Mouse (Mus musculus): ENCODE measurements around the gene Adamts1.

The Adamts1 gene

GRCm38 (mm10) chr16:85802954-85803353 is at the start of gene Adamts1:
Gene Adamts1 (minus strand): TSS chr16:85803113.
- in situ Hi-C loops (cut with MboI, MseI), result loop anchor here (5.0 kb wide), 1 partner anchor 624 kb away; no protein-coding TSS in a partner anchor

DNA sequence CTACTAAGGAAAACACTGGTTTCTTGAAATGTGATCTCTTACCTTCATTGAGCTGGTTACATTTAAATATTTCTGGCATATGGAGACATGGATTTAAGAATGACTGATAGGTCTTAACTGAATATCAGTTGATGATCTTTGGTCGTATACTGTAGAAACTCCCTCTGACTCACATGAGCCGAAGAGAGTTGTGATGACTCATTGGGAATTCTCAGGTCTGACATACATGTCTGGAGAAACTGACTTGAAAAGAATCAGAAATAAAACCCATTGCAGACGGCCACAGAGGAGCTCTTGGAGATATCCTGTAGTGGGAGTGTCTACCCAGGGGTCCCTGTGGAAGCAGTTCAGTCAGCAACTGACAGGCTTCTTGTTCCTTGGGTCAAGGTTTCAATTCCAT is 24.2 kb upstream of the Adamts1 start:
- in situ Hi-C loops (cut with MboI, MseI), result no loop called here

- in situ Hi-C loops (cut with MboI, MseI), result no loop called here
Measured at GRCm38 (mm10) chr16:85822330-85822916, 19.5 kb upstream of the Adamts1 start.

DNA sequence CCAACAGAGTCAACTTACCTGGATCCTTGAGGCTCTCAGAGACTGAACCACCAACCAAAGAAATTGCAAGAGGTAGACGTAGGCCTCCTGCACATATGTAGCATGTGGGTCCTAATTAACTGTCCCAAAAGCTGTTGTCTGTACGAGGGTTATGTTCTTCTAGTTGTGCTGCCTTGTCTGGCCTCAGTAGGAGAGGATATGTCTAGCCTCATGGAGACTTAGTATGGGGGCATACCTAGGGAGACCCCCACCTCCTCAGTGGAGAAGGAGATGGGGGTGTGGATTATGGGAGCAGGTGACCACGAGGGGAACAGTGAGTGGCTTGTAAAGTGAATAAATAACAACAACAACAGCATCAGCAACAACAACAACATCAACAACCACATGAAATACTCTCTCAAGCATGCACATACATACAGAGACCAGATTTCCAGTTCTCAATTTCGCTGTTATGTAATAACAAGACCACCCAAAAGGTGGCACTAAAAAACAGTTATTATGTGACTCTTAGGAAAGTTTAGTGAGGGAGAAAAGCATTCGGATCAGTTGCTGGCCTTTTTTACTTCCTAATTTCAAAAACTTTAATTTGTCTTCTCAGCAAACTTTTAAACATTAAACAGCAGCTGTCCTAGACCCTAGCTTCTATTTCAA is 17.0 kb upstream of the Adamts1 start:
- in situ Hi-C loops (cut with MboI, MseI), result no loop called here

DNA sequence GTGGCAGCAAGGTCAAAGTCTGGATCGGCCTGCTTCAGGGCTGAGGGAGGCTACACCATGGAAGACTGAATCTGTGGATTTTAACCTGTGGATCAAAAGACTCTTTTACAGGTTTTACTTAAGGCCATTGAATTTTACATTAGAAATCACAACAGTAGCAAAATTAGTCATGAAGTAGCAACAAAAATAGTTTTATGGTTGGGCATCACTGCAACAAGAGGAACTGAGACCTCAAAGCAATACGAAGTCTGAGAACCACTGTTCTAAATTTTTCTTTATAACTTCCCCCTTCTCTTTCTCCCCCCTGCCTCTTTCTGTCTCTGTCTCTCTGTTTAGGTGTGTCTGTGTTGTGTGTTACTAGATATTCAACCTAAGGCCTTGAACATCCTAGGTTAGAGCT is 11.2 kb upstream of the Adamts1 start:
- in situ Hi-C loops (cut with MboI, MseI), result no loop called here

- in situ Hi-C loops (cut with MboI, MseI), result loop anchor here (5.0 kb wide), 1 partner anchor 1440 kb away; no protein-coding TSS in a partner anchor
Measured at GRCm38 (mm10) chr16:85807626-85808025, 4.7 kb upstream of the Adamts1 start.

GRCm38 (mm10) chr16:85807072-85807471 is 4.2 kb upstream of the Adamts1 start:
- in situ Hi-C loops (cut with MboI, MseI), result loop anchor here (5.0 kb wide), 1 partner anchor 1440 kb away; no protein-coding TSS in a partner anchor

GRCm38 (mm10) chr16:85805581-85805980 is 2.7 kb upstream of the Adamts1 start:
- in situ Hi-C loops (cut with MboI, MseI), result loop anchor here (5.0 kb wide), 1 partner anchor 1442 kb away; no protein-coding TSS in a partner anchor

- in situ Hi-C loops (cut with MboI, MseI), result loop anchor here (5.0 kb wide), 1 partner anchor 623 kb away; no protein-coding TSS in a partner anchor
Measured at GRCm38 (mm10) chr16:85803613-85804551, 969 bp upstream of the Adamts1 start.

- in situ Hi-C loops (cut with MboI, MseI), result loop anchor here (5.0 kb wide), 1 partner anchor 625 kb away; no protein-coding TSS in a partner anchor
Measured at GRCm38 (mm10) chr16:85801971-85802811, 722 bp downstream of the Adamts1 start.

DNA sequence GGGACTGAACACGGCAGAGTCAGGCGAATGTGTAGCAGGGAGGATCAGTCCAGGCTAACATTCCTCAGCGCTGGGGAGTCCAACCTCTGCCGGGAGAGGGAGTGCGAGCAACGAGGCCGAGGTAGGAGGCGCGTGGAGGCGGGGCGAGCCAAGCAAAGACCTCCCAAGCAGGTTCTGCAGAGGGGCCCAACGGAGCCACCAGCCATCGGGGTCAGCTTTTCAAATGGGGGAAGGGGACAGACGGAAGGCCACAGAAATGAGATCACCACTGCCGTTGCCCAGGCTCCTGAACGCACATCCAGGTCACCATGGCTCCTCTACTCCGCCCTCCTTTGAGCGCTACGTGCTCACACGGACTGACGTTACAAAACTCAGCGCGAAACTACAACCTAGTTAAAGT is 1.7 kb downstream of the Adamts1 start:
- in situ Hi-C loops (cut with MboI, MseI), result loop anchor here (5.0 kb wide), 1 partner anchor 626 kb away; no protein-coding TSS in a partner anchor

DNA sequence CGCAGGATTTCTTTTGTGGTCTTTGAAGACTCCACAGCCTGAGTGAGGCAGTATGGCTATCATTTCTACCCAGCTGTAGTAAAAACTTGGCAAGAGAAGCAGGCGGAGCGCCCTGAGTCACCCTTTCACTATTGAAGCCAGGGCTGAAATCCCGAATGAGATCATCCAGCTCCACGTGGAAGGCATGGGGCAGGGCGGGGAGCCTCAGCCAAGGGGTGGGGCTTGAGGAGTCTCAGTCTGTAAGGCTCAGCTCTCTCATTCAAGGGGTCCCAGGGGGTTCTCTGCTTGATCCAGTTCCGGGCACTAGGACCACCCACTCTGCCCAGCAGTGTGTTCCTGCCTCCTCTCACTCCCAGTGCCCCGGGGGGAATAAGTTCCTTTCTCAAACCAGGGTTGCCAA is 2.2 kb downstream of the Adamts1 start:
- in situ Hi-C loops (cut with MboI, MseI), result loop anchor here (5.0 kb wide), 1 partner anchor 627 kb away; no protein-coding TSS in a partner anchor

DNA sequence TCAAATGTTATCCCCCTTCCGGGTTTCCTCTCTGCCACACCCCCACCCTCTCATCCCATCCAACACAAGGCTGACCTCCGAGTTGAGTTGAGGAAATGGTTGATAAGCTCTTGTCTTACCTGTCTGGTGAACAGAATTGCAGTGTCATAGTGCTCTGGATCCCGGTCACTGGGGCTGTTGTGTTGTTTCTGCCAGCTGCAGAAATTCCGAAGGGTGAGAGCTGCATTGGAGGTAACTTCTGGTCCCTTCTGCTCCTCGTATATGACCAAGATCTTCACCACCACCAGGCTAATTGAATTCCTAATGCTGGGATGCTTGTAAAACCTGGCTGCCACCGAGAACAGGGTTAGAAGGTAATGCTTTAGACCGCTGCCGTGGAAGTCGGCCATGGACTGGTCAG is 2.9 kb downstream of the Adamts1 start:
- in situ Hi-C loops (cut with MboI, MseI), result loop anchor here (5.0 to 10.0 kb wide), 2 partner anchors 627 to 835 kb away; no protein-coding TSS in a partner anchor

DNA sequence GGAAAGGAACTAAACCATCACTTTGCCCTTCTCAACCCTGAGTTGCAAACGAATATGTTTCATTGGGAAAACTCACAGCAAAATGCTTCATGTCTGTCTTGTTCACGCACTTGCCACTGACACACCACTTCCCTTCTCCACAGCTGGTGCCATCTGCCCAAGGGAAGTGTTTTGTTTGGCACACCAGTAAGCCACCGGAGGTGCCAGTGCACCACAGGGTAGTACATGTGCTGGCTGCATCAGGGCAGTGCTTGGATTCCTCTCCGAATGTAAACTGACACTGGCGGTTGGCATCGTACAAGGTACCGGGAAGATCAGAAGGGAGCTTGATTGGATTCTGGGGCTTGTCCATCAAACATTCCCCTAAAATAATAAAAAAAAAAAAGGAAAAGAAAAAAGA is 4.6 kb downstream of the Adamts1 start:
- in situ Hi-C loops (cut with MboI, MseI), result loop anchor here (10.0 kb wide), 1 partner anchor 836 kb away; no protein-coding TSS in a partner anchor

DNA sequence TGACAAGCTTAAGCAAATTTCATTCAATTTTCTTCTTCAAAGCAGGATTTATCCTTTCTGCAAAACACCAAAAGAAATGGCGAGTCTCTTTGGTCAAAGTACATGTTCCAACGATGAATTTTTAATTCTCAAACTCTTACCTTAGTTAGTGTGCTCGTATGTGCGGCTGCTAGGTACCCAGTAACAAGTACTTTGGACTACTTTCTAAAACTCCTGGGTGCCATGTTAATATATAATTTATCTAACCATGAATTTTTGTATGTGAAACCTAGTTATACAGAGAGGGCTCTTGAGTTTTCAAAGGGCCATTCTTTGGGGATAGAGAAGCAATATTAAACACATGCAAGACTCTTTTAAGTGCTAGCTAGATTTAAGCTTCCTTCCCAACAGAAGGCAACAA is 5.8 kb downstream of the Adamts1 start:
- in situ Hi-C loops (cut with MboI, MseI), result loop anchor here (10.0 kb wide), 1 partner anchor 838 kb away; no protein-coding TSS in a partner anchor

DNA sequence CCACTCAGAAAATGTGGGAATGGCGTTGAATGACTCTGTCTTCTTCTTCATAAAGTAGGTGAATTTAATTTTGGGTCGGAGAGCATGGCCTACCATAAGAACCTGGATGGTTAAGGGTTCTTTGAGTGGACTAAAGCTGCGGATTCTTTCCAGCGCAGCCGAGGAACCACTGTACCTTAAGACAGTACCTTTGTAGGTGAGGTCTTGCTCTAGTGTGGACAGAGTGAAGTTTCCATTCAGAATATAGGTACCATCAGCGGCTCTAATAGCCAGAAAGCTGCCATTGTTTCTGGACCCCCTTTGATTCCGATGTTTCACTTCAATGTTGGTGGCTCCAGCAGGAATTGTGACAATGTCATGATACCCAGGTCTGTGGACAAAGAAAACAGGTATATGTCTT is 7.2 kb downstream of the Adamts1 start:
- in situ Hi-C loops (cut with MboI, MseI), result loop anchor here (10.0 kb wide), 1 partner anchor 839 kb away; no protein-coding TSS in a partner anchor

GRCm38 (mm10) chr16:85793166-85793830 is 9.6 kb downstream of the Adamts1 start:
- in situ Hi-C loops (cut with MboI, MseI), result loop anchor here (10.0 kb wide), 1 partner anchor 842 kb away; no protein-coding TSS in a partner anchor

DNA sequence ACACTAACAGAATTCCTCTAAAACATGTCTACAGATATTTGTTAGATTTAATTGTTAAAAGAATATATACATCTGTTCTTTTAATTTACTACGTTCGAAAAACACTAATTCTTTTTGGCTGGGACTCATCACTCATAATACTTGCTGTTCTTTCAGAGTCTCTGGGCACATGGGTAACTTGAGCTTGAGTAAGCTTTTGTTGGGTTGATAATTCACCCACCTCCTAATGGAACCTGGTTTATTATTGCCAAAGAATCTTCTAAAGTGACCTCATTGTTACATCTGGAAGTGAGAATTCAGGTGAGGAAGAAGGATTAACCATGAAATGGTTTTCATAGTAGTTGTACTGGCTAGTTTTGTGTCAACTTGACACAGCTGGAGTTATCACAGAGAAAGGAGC is 21.8 kb downstream of the Adamts1 start:
- in situ Hi-C loops (cut with MboI, MseI), result no loop called here

- in situ Hi-C loops (cut with MboI, MseI), result no loop called here
Measured at GRCm38 (mm10) chr16:85779775-85780174, 23.1 kb downstream of the Adamts1 start.

- in situ Hi-C loops (cut with MboI, MseI), result no loop called here
Measured at GRCm38 (mm10) chr16:85772272-85772671, 30.6 kb downstream of the Adamts1 start.

Data from T-helper 1 cell (primary cell).